ENCODE assay signal across 12 mouse cellular contexts in genomic region chr19:26754016-26754794, GRCm38 (mm10).
A peak's percentile ranks its signal among the peaks of the same experiment; 100 is the strongest.
DNase-seq lines count a peak whose midpoint lies in the region; ATAC-seq and TF ChIP-seq lines count a peak whose summit lies in the region.
"Had no signal": no experiment of that assay in that cellular context is flagged by ENCODE, and none has a peak within 500 bp of the region (broad histone marks: within the 10 kb centered on the region; RNA-seq: fewer than 3 reads in every experiment).

No protein-coding gene starts in this region.

- ATAC-seq in lung, postnatal 0 days: peak; percentile 65

- WGBS in lung, postnatal 0 days: 58% methylated on average over 10 of the region's 10 CpGs

- H3K4me3 ChIP-seq in lung, postnatal 0 days (ENCODE audit: low read depth, low read length): no peak overlapping the region
- H3K4me3 ChIP-seq: layer of hippocampus, adult 2 months had no signal

- no peak overlapping the region for H3K9ac ChIP-seq in lung, postnatal 0 days (replicated peaks; ENCODE audit: low read depth)
- H3K9ac ChIP-seq: liver, embryonic 14.5 days had no signal

- no peaks in the 10 kb centered on the region for H3K36me3 ChIP-seq in lung, postnatal 0 days (ENCODE audit: insufficient read depth, low read length)

- H3K27ac ChIP-seq in lung, postnatal 0 days (ENCODE audit: low read length): peak overlapping the region; percentile 91
- H3K27ac ChIP-seq: layer of hippocampus, adult 2 months; liver, embryonic 14.5 days had no signal

- H3K4me2 ChIP-seq in lung, postnatal 0 days (replicated peaks; ENCODE audit: low read depth, low read length): peak overlapping the region; percentile 25

- peak; percentile 75 for TF ChIP-seq EP300 in lung, postnatal 0 days (IDR thresholded peaks at IDR 0.05)

- H3K9me3 ChIP-seq in lung, postnatal 0 days (ENCODE audit: low read length): no peaks in the 10 kb centered on the region

- H3K4me1 ChIP-seq in lung, postnatal 0 days (ENCODE audit: insufficient read depth, low read depth, low read length): peaks cover 2% of the 10 kb centered on the region; the same call in 1 of the 2 replicates

- 0 out of 2 replicates have a peak, but pooled peaks have one; percentile 5 for TF ChIP-seq CTCF in lung, postnatal 0 days (IDR thresholded peaks at IDR 0.05)

- peak; percentile 52 for DNase-seq in cerebellum, adult 9-10 months
- no peak for DNase-seq in cerebellum, postnatal 14 days
- DNase-seq in lung, adult 18-20 months: peak; percentile 43 to 73
- DNase-seq in lung, postnatal 14 days: no peak
- peak; percentile 81 to 85 for DNase-seq in kidney, adult 8-10 months
- DNase-seq in lung, postnatal 0 days (ENCODE audit: low spot score): peak; percentile 90
- no peak for DNase-seq in adrenal gland, adult 8-10 months
- no peak for DNase-seq in layer of hippocampus, postnatal 25 days (ENCODE audit: extremely low spot score in 1 of 2, low spot score in 1 of 2)
- DNase-seq: adrenal gland, postnatal 14 days; cerebellum, adult 8-10 months had no signal

- H3K27me3 ChIP-seq in lung, postnatal 0 days (replicated peaks; ENCODE audit: insufficient read depth, low read length): no peaks in the 10 kb centered on the region

Comparison
In these comparisons a context has a peak if more than half of its experiments do, and no peak if none do; other contexts are left out.
1. DNase-seq: peak in cerebellum, adult 9-10 months (single experiment), lung, adult 18-20 months (2 of 2), kidney, adult 8-10 months (2 of 2) and lung, postnatal 0 days (single experiment); none in cerebellum, postnatal 14 days (0 of 2), lung, postnatal 14 days (single experiment), adrenal gland, adult 8-10 months (single experiment) and layer of hippocampus, postnatal 25 days (0 of 2).